Mouse (Mus musculus) intestine, embryonic 15.5 days (tissue): ENCODE measurements at regions not wholly inside any gene's neighbourhood (a gene's known extent, or its start where the extent isn't known, plus 50 kb on each side); places are given as distances from the start of the nearest gene placed in this dataset.

ENCODE experiments used
- ATAC-seq: fragments of 200-750 bp; cut with Nextera tagmentation; 2 replicates; pipeline ENCODE4 v1.8.0; 2017; ENCODE audit warnings: moderate TSS enrichment, moderate library complexity
- H3K27ac ChIP-seq: fragments of 300-500 bp; sonication (generic); 2 replicates; pipeline ENCODE4 v1.5.1; 2015; ENCODE audit warnings: mild to moderate bottlenecking, inconsistent platforms
- H3K27me3 ChIP-seq: fragments of 300-500 bp; sonication (generic); replicated peaks from 2 replicates; pipeline ENCODE4 v1.6.1; 2015; ENCODE audit warnings: inconsistent platforms
- H3K36me3 ChIP-seq: fragments of 300-500 bp; sonication (generic); 2 replicates; pipeline ENCODE4 v1.6.1; 2015; ENCODE audit warnings: inconsistent platforms
- H3K4me1 ChIP-seq: fragments of 300-500 bp; sonication (generic); replicated peaks from 2 replicates; pipeline ENCODE4 v1.6.1; 2015; ENCODE audit warnings: inconsistent platforms
- H3K4me2 ChIP-seq: fragments of 300-500 bp; sonication (generic); replicated peaks from 2 replicates; pipeline ENCODE4 v1.6.1; 2015; ENCODE audit warnings: mild to moderate bottlenecking, inconsistent platforms
- H3K4me3 ChIP-seq: fragments of 300-500 bp; sonication (generic); replicated peaks from 2 replicates; pipeline ENCODE4 v1.5.1; 2015; ENCODE audit warnings: inconsistent platforms
- H3K9ac ChIP-seq: fragments of 300-500 bp; sonication (generic); 2 replicates; pipeline ENCODE4 v1.6.1; 2015; ENCODE audit warnings: inconsistent platforms
- H3K9me3 ChIP-seq: fragments of 300-500 bp; sonication (generic); 2 replicates; pipeline ENCODE4 v1.6.1; 2016; ENCODE audit warnings: inconsistent platforms
- WGBS: fragments of 180-500 bp; shearing (Covaris S2); methylation state at CpG from one replicate; pipeline ENCODE4 v1.1.7; 2015; 5-methylcytosine and 5-hydroxymethylcytosine counted together

DNA sequence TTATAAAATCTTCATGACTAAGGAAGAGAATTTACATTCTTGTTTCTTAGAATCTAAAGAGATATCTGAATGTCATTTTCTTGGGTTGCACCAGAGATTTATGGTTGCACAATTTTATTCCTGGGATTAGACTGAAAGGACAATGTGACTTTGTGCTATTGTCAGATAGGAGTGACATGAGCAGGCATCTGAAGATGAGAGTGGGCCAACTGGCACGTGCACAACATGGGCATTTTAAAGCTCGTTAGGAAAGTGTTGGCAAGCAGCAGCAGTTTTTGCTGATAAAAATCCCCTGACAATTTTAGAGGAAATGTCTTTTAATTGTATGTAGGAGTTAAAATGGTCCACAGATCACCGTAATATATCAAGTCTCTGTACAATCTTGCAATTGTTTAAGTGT, 178.9 kb upstream of the Tecrl start:
- 70% methylated on average over 3 of the region's 3 CpGs for WGBS
- Histone ChIP-seq H3K27me3 (no peaks in the 10 kb centered on the region), H3K36me3 (no peaks in the 10 kb centered on the region), H3K9ac (no peak overlapping the region), H3K4me3 (no peak overlapping the region), H3K9me3 (no peaks in the 10 kb centered on the region), H3K27ac (no peak overlapping the region), H3K4me1 (no peaks in the 10 kb centered on the region), H3K4me2 (no peak overlapping the region)
- no peak for ATAC-seq

DNA sequence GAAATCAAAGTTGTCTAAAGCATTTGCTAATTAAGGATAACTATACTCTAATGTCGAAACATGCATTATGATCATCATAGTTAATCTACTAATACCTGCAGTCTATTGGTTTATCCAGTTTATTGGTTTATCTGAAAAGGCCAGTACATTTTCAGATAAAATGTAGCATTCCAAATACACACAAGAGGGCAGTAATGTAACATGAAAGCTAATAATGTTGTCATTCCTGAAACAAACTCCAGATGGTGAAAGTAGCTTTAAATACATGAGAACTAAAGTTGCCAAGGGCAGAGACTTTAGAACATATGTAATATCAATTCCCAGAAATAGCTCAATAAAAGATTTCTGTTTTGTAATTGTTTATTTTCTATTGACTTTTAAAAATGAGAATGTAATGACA, 163.7 kb upstream of the Tecrl start:
- H3K4me2 ChIP-seq: no peak overlapping the region
- no peaks in the 10 kb centered on the region for H3K36me3 ChIP-seq
- no peaks in the 10 kb centered on the region for H3K9me3 ChIP-seq
- no peak overlapping the region for H3K4me3 ChIP-seq
- H3K9ac ChIP-seq: no peak overlapping the region
- no peaks in the 10 kb centered on the region for H3K27me3 ChIP-seq
- H3K4me1 ChIP-seq: no peaks in the 10 kb centered on the region
- WGBS: 61% methylated on average over 1 of the region's 1 CpGs
- H3K27ac ChIP-seq: no peak overlapping the region
- ATAC-seq: no peak

DNA sequence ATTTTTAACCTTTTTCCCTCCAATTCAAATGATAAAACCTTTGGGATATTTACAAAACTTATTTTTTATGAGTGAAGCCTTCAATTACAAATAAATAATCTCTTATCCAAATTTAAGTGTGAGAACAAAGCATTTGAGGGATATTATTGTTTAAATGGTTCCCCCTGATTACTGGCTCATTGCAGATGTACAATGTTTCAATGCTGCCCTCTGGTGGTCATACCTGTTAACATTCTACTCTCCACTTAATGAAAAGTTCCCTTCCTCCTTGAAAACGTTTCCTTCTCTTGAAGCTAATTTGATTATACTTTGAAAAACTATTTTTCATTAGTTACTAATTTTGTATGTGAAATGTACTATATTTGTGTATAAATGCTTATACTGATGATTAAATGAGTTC, 129.1 kb upstream of the Tecrl start:
- no peaks in the 10 kb centered on the region for H3K27me3 ChIP-seq
- ATAC-seq: no peak
- 18% methylated on average over 1 of the region's 1 CpGs for WGBS
- H3K4me1 ChIP-seq: no peaks in the 10 kb centered on the region
- H3K27ac ChIP-seq: no peak overlapping the region
- no peaks in the 10 kb centered on the region for H3K36me3 ChIP-seq
- H3K4me2 ChIP-seq: no peak overlapping the region
- no peaks in the 10 kb centered on the region for H3K9me3 ChIP-seq
- no peak overlapping the region for H3K9ac ChIP-seq
- H3K4me3 ChIP-seq: no peak overlapping the region

DNA sequence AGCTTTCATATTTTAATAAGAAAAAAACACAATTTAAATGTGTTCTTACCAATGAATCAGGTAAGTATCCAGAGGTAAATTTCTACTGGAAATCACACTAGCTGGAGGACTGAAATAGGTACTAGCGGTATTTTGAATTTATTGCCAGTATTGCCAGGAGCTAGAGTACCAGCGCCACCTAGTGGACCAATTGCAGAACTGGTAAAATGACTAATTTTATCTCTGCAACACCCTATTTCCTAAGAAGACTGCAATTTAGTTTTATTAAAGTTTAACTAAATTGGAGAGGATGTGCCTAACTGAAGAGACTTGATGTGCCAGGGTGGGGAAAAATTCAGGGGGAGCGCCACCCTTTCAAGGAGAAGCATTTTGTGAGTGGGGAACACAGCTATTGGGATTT, 85.3 kb upstream of the Tecrl start:
- Histone ChIP-seq H3K9me3 (no peaks in the 10 kb centered on the region), H3K4me2 (no peak overlapping the region), H3K4me1 (no peaks in the 10 kb centered on the region), H3K27ac (no peak overlapping the region), H3K36me3 (no peaks in the 10 kb centered on the region), H3K4me3 (no peak overlapping the region), H3K9ac (no peak overlapping the region), H3K27me3 (no peaks in the 10 kb centered on the region)
- ATAC-seq: 0 out of 2 replicates have a peak, but pooled peaks have one; percentile 47
- WGBS: 4% methylated on average over 3 of the region's 3 CpGs

DNA sequence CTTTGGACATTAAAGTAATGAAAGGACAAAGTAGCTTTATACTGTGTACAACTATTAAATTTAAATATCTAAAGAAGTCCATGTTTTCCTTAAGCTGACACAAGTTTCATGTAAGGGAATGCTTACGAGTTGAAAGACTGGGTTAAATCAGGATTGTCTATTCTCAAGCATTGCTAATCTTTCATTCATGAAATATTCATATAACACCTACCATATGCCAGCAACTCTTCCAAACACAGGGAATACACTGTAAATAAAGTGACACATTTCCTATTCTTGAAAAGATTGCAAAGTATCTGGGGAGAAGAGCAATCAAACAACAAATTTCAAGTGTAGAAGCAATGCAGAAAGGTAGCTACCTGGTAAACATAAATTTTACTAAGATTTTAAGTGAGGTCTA, 81.5 kb upstream of the Tecrl start:
- WGBS: 79% methylated on average over 1 of the region's 1 CpGs
- Histone ChIP-seq H3K27me3 (no peaks in the 10 kb centered on the region), H3K27ac (no peak overlapping the region), H3K4me1 (no peaks in the 10 kb centered on the region), H3K4me3 (no peak overlapping the region), H3K4me2 (no peak overlapping the region), H3K36me3 (no peaks in the 10 kb centered on the region), H3K9me3 (no peaks in the 10 kb centered on the region), H3K9ac (no peak overlapping the region)
- ATAC-seq: no peak

DNA sequence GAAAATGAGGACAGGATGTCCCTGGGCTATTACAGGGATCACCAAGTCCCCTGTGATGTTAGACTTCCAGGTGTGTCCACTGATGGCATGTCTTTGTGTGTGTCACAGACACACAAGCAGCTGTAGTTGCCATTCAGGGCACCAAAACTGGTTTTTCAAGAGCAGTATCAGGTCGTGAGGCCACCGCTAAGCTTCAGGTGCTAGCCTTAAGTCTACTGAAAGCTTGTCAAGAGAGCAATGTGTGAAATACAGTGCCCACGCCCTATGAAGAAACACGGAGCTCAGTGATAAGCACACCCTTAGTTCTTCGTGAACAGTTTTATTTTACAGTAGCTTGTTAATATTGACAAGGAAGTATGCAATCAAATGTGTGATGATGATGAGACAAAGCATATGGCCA, 66.7 kb upstream of the Tecrl start:
- no peaks in the 10 kb centered on the region for H3K36me3 ChIP-seq
- no peak overlapping the region for H3K9ac ChIP-seq
- H3K4me3 ChIP-seq: no peak overlapping the region
- no peak overlapping the region for H3K27ac ChIP-seq
- WGBS: 68% methylated on average over 5 of the region's 5 CpGs
- no peaks in the 10 kb centered on the region for H3K27me3 ChIP-seq
- no peaks in the 10 kb centered on the region for H3K4me1 ChIP-seq
- ATAC-seq: 0 out of 2 replicates have a peak, but pooled peaks have one; percentile 12
- H3K4me2 ChIP-seq: no peak overlapping the region
- no peaks in the 10 kb centered on the region for H3K9me3 ChIP-seq

DNA sequence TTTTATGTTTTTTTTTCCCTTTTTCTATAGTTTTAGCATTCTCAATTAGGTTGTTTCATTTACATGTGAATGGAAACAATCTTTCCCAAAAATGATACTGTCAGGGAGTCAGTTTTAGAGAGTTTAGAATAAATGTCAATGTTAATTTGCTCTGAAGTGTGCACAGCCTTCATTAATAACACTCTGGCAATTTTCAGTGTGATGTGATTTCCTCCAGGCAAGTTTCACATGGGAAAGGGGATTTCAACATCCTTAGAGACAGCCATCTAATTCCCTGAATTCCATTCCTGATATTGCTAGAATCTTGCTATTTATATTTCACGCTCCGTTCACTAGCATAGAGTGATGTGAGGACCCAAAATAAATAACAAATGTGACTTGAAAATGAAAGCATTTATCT, 55.2 kb upstream of the Tecrl start:
- Histone ChIP-seq H3K4me1 (no peaks in the 10 kb centered on the region), H3K27ac (no peak overlapping the region), H3K36me3 (no peaks in the 10 kb centered on the region), H3K9ac (no peak overlapping the region), H3K27me3 (no peaks in the 10 kb centered on the region), H3K9me3 (no peaks in the 10 kb centered on the region), H3K4me3 (no peak overlapping the region), H3K4me2 (no peak overlapping the region)
- ATAC-seq: no peak
- WGBS: 83% methylated on average over 2 of the region's 2 CpGs

DNA sequence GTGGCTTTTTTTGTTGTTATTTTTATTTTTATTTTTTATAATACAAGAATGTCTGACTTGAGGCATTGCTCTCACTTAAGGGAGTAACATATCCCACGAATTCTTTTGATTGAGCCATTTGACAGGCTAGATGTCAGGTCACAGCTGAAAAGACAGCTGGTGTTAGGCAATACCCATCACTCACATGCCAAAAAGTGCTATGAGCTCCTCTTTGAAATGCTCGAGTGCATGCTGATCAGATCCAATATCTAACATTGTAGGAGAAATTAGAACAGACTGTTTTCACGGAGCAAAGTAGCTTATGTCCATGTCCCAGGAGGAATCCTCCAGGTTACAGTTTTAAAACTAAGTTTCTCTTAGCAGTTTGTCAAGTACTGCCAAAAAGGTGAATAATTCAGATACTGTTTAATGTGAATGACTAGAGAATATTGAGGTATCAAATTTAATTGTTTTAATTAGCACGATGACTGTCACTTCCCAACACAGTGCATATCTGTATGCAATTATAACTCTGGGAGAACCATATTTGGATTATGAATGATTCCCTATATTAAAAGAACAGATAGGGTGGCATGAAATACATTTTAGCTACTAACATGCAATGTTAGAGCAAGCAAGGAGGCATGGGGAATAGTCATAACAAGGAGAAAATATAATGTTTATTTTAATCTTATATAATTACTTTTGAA, 50.4 kb upstream of the Tecrl start:
- no peak for ATAC-seq
- H3K4me3 ChIP-seq: no peak overlapping the region
- WGBS: 79% methylated on average over 4 of the region's 4 CpGs
- H3K9me3 ChIP-seq: no peaks in the 10 kb centered on the region
- H3K4me1 ChIP-seq: no peaks in the 10 kb centered on the region
- H3K36me3 ChIP-seq: no peaks in the 10 kb centered on the region
- no peak overlapping the region for H3K4me2 ChIP-seq
- H3K27me3 ChIP-seq: no peaks in the 10 kb centered on the region
- H3K9ac ChIP-seq: no peak overlapping the region
- no peak overlapping the region for H3K27ac ChIP-seq
